Mouse (Mus musculus): ENCODE data around the gene Zmiz1. TPM values are rescaled to one million over a fixed set of nuclear protein-coding genes. Genes with fewer than 3 reads are reported as not detected.

Gene Zmiz1
- polyA plus RNA-seq, 1 experiment, result 22.5 TPM

- H3K27ac ChIP-seq (ENCODE audit: insufficient read depth, low read length), result no peak overlapping the region
- H3K27me3 ChIP-seq (ENCODE audit: control insufficient read depth, insufficient read depth, low read length, poor library complexity, severe bottlenecking), result no peaks in the 10 kb centered on the region
- H3K9ac ChIP-seq (ENCODE audit: low read depth, poor library complexity, severe bottlenecking), result no peak overlapping the region
- H3K36me3 ChIP-seq (ENCODE audit: control insufficient read depth, insufficient read depth, low read length, poor library complexity, severe bottlenecking), result no peaks in the 10 kb centered on the region
- TF ChIP-seq POLR2A (IDR thresholded peaks at IDR 0.05; ENCODE audit: insufficient read depth, low read length), result no peak
- no peak for TF ChIP-seq CTCF (IDR thresholded peaks at IDR 0.05; ENCODE audit: low read depth, low read length)
- TF ChIP-seq EP300 (IDR thresholded peaks at IDR 0.05; ENCODE audit: insufficient read depth, low read depth, low read length), result no peak
- peaks cover 2% of the 10 kb centered on the region for H3K4me1 ChIP-seq (ENCODE audit: control insufficient read depth, insufficient read depth, low read length)
- H3K9me3 ChIP-seq (replicated peaks; ENCODE audit: control insufficient read depth, insufficient read depth, low read length, poor library complexity, severe bottlenecking), result no peaks in the 10 kb centered on the region
- no peak overlapping the region for H3K4me3 ChIP-seq (ENCODE audit: low read depth, low read length)
These were observed 37.1 kb downstream of the Zmiz1 start for GRCm38 (mm10) chr14:25496116-25496515.

GRCm38 (mm10) chr14:25496989-25497388 is 38.0 kb downstream of the Zmiz1 start:
- H3K4me1 ChIP-seq (ENCODE audit: control insufficient read depth, insufficient read depth, low read length), result peaks cover 2% of the 10 kb centered on the region
- no peaks in the 10 kb centered on the region for H3K9me3 ChIP-seq (replicated peaks; ENCODE audit: control insufficient read depth, insufficient read depth, low read length, poor library complexity, severe bottlenecking)

GRCm38 (mm10) chr14:25497596-25497995 is 38.6 kb downstream of the Zmiz1 start:
- Histone ChIP-seq H3K9me3 (replicated peaks; ENCODE audit: control insufficient read depth, insufficient read depth, low read length, poor library complexity, severe bottlenecking) (no peaks in the 10 kb centered on the region), H3K36me3 (ENCODE audit: control insufficient read depth, insufficient read depth, low read length, poor library complexity, severe bottlenecking) (no peaks in the 10 kb centered on the region), H3K4me3 (ENCODE audit: low read depth, low read length) (no peak overlapping the region), H3K27me3 (ENCODE audit: control insufficient read depth, insufficient read depth, low read length, poor library complexity, severe bottlenecking) (no peaks in the 10 kb centered on the region), H3K27ac (ENCODE audit: insufficient read depth, low read length) (no peak overlapping the region), H3K9ac (ENCODE audit: low read depth, poor library complexity, severe bottlenecking) (no peak overlapping the region), H3K4me1 (ENCODE audit: control insufficient read depth, insufficient read depth, low read length) (peaks cover 2% of the 10 kb centered on the region)
- TF ChIP-seq EP300 (IDR thresholded peaks at IDR 0.05; ENCODE audit: insufficient read depth, low read depth, low read length), result no peak
- TF ChIP-seq CTCF (IDR thresholded peaks at IDR 0.05; ENCODE audit: low read depth, low read length), result no peak
- TF ChIP-seq POLR2A (IDR thresholded peaks at IDR 0.05; ENCODE audit: insufficient read depth, low read length), result no peak

More at GRCm38 (mm10) chr14:25496989-25497388, 38.0 kb downstream of the Zmiz1 start:
- Histone ChIP-seq H3K36me3 (ENCODE audit: control insufficient read depth, insufficient read depth, low read length, poor library complexity, severe bottlenecking) (no peaks in the 10 kb centered on the region), H3K4me3 (ENCODE audit: low read depth, low read length) (no peak overlapping the region), H3K27ac (ENCODE audit: insufficient read depth, low read length) (no peak overlapping the region), H3K27me3 (ENCODE audit: control insufficient read depth, insufficient read depth, low read length, poor library complexity, severe bottlenecking) (no peaks in the 10 kb centered on the region), H3K9ac (ENCODE audit: low read depth, poor library complexity, severe bottlenecking) (no peak overlapping the region)
- no peak for TF ChIP-seq POLR2A (IDR thresholded peaks at IDR 0.05; ENCODE audit: insufficient read depth, low read length)
- TF ChIP-seq CTCF (IDR thresholded peaks at IDR 0.05; ENCODE audit: low read depth, low read length), result no peak
- no peak for TF ChIP-seq EP300 (IDR thresholded peaks at IDR 0.05; ENCODE audit: insufficient read depth, low read depth, low read length)

- Histone ChIP-seq H3K9me3 (replicated peaks; ENCODE audit: control insufficient read depth, insufficient read depth, low read length, poor library complexity, severe bottlenecking) (no peaks in the 10 kb centered on the region), H3K27me3 (ENCODE audit: control insufficient read depth, insufficient read depth, low read length, poor library complexity, severe bottlenecking) (no peaks in the 10 kb centered on the region), H3K9ac (ENCODE audit: low read depth, poor library complexity, severe bottlenecking) (no peak overlapping the region), H3K4me3 (ENCODE audit: low read depth, low read length) (no peak overlapping the region), H3K4me1 (ENCODE audit: control insufficient read depth, insufficient read depth, low read length) (peaks cover 2% of the 10 kb centered on the region), H3K36me3 (ENCODE audit: control insufficient read depth, insufficient read depth, low read length, poor library complexity, severe bottlenecking) (no peaks in the 10 kb centered on the region), H3K27ac (ENCODE audit: insufficient read depth, low read length) (no peak overlapping the region)
- no peak for TF ChIP-seq CTCF (IDR thresholded peaks at IDR 0.05; ENCODE audit: low read depth, low read length)
- no peak for TF ChIP-seq POLR2A (IDR thresholded peaks at IDR 0.05; ENCODE audit: insufficient read depth, low read length)
- no peak for TF ChIP-seq EP300 (IDR thresholded peaks at IDR 0.05; ENCODE audit: insufficient read depth, low read depth, low read length)
These were observed 39.4 kb downstream of the Zmiz1 start for GRCm38 (mm10) chr14:25498367-25498766.

- TF ChIP-seq POLR2A (IDR thresholded peaks at IDR 0.05; ENCODE audit: insufficient read depth, low read length), result no peak
- no peak for TF ChIP-seq CTCF (IDR thresholded peaks at IDR 0.05; ENCODE audit: low read depth, low read length)
- no peak for TF ChIP-seq EP300 (IDR thresholded peaks at IDR 0.05; ENCODE audit: insufficient read depth, low read depth, low read length)
- Histone ChIP-seq H3K27me3 (ENCODE audit: control insufficient read depth, insufficient read depth, low read length, poor library complexity, severe bottlenecking) (no peaks in the 10 kb centered on the region), H3K27ac (ENCODE audit: insufficient read depth, low read length) (no peak overlapping the region), H3K36me3 (ENCODE audit: control insufficient read depth, insufficient read depth, low read length, poor library complexity, severe bottlenecking) (no peaks in the 10 kb centered on the region), H3K9me3 (replicated peaks; ENCODE audit: control insufficient read depth, insufficient read depth, low read length, poor library complexity, severe bottlenecking) (no peaks in the 10 kb centered on the region), H3K4me3 (ENCODE audit: low read depth, low read length) (no peak overlapping the region), H3K4me1 (ENCODE audit: control insufficient read depth, insufficient read depth, low read length) (peaks cover 2% of the 10 kb centered on the region), H3K9ac (ENCODE audit: low read depth, poor library complexity, severe bottlenecking) (no peak overlapping the region)
These were observed 40.5 kb downstream of the Zmiz1 start for GRCm38 (mm10) chr14:25499526-25499925.

- Histone ChIP-seq H3K4me1 (ENCODE audit: control insufficient read depth, insufficient read depth, low read length) (peaks cover 2% of the 10 kb centered on the region), H3K36me3 (ENCODE audit: control insufficient read depth, insufficient read depth, low read length, poor library complexity, severe bottlenecking) (no peaks in the 10 kb centered on the region)
These were observed 41.6 kb downstream of the Zmiz1 start for GRCm38 (mm10) chr14:25500511-25501120.

More at GRCm38 (mm10) chr14:25500511-25501120, 41.6 kb downstream of the Zmiz1 start:
- no peak overlapping the region for H3K4me3 ChIP-seq (ENCODE audit: low read depth, low read length)
- no peak overlapping the region for H3K9ac ChIP-seq (ENCODE audit: low read depth, poor library complexity, severe bottlenecking)
- TF ChIP-seq EP300 (IDR thresholded peaks at IDR 0.05; ENCODE audit: insufficient read depth, low read depth, low read length), result no peak
- TF ChIP-seq POLR2A (IDR thresholded peaks at IDR 0.05; ENCODE audit: insufficient read depth, low read length), result no peak
- no peak for TF ChIP-seq CTCF (IDR thresholded peaks at IDR 0.05; ENCODE audit: low read depth, low read length)
- H3K9me3 ChIP-seq (replicated peaks; ENCODE audit: control insufficient read depth, insufficient read depth, low read length, poor library complexity, severe bottlenecking), result no peaks in the 10 kb centered on the region
- H3K27me3 ChIP-seq (ENCODE audit: control insufficient read depth, insufficient read depth, low read length, poor library complexity, severe bottlenecking), result no peaks in the 10 kb centered on the region
- H3K27ac ChIP-seq (ENCODE audit: insufficient read depth, low read length), result no peak overlapping the region
